Mouse (Mus musculus) liver, embryonic 12.5 days (tissue): ENCODE results near the gene Rcbtb2. TPM values are rescaled to one million over a fixed set of nuclear protein-coding genes. Genes with fewer than 3 reads are reported as not detected.

Experiments
- ATAC-seq: fragments of 200-750 bp; cut with Nextera tagmentation; 2 replicates; pipeline ENCODE4 v1.8.0; 2017; ENCODE audit warnings: moderate number of reproducible peaks, mild to moderate bottlenecking, moderate library complexity
- H3K27ac ChIP-seq: fragments of 300-500 bp; sonication (generic); 2 replicates; pipeline ENCODE4 v1.5.1; 2016; ENCODE audit warnings: mild to moderate bottlenecking
- H3K27me3 ChIP-seq: fragments of 300-500 bp; sonication (generic); replicated peaks from 2 replicates; pipeline ENCODE4 v1.6.1; 2016; ENCODE audit warnings: mild to moderate bottlenecking, moderate library complexity
- H3K36me3 ChIP-seq: fragments of 300-500 bp; sonication (generic); 2 replicates; pipeline ENCODE4 v1.6.1; 2016; ENCODE audit warnings: mild to moderate bottlenecking, moderate library complexity
- H3K4me1 ChIP-seq: fragments of 300-500 bp; sonication (generic); 2 replicates; pipeline ENCODE4 v1.6.1; 2016
- H3K4me2 ChIP-seq: fragments of 300-500 bp; sonication (generic); 2 replicates; pipeline ENCODE4 v1.6.1; 2016; ENCODE audit warnings: mild to moderate bottlenecking, moderate library complexity
- H3K4me3 ChIP-seq: fragments of 300-500 bp; sonication (generic); 2 replicates; pipeline ENCODE4 v1.5.1; 2016; ENCODE audit warnings: mild to moderate bottlenecking, moderate library complexity
- H3K9ac ChIP-seq: fragments of 300-500 bp; sonication (generic); 2 replicates; pipeline ENCODE4 v1.6.1; 2016; ENCODE audit warnings: mild to moderate bottlenecking, moderate library complexity
- H3K9me3 ChIP-seq: fragments of 300-500 bp; sonication (generic); replicated peaks from 2 replicates; pipeline ENCODE4 v1.6.1; 2016; ENCODE audit warnings: mild to moderate bottlenecking, moderate library complexity
- WGBS: fragments of 180-500 bp; shearing (Covaris S2); methylation state at CpG from one replicate; pipeline ENCODE4 v1.1.7; 2016; ENCODE audit not compliant: insufficient replicate concordance; 5-methylcytosine and 5-hydroxymethylcytosine counted together
- microRNA counts: library from miRNA; unstranded; fragments of <30 nt; microRNA quantifications from one replicate; lab custom pipeline; 2017
- microRNA-seq: library from miRNA; unstranded; fragments of <30 nt; microRNA quantifications from one replicate; pipeline ENCODE4, GENCODE M21; 2017
- polyA plus RNA-seq: library from polyadenylated mRNA; unstranded; fragments of >200 nt; fragmentation: Nextera tagmentation; extraction: Ambion mirVana; gene quantifications from 2 replicates; pipeline ENCODE4 v1.2.1, GENCODE M21; 2016

The Rcbtb2 gene
- polyA plus RNA-seq, 1 experiment from 2014 or later = 28.9 TPM

GRCm38 (mm10) chr14:73254412-73254811, 131.6 kb downstream of the Rcbtb2 start:
- H3K9ac ChIP-seq = no peak overlapping the region
- peaks cover 5% of the 10 kb centered on the region for H3K4me1 ChIP-seq
- peak overlapping the region; percentile 56; the same call in 1 of the 2 replicates for H3K27ac ChIP-seq
- ATAC-seq = no peak
- H3K4me2 ChIP-seq = no peak overlapping the region
- no peaks in the 10 kb centered on the region for H3K9me3 ChIP-seq
- H3K36me3 ChIP-seq = peaks cover 11% of the 10 kb centered on the region; the same call in 1 of the 2 replicates
- H3K27me3 ChIP-seq = no peaks in the 10 kb centered on the region
- WGBS = 72% methylated on average over 4 of the region's 4 CpGs
- H3K4me3 ChIP-seq = no peak overlapping the region

GRCm38 (mm10) chr14:73255426-73255970, 132.7 kb downstream of the Rcbtb2 start:
- no peak overlapping the region for H3K4me3 ChIP-seq
- H3K27ac ChIP-seq = no peak overlapping the region
- no peaks in the 10 kb centered on the region for H3K9me3 ChIP-seq
- peaks cover 11% of the 10 kb centered on the region; the same call in 1 of the 2 replicates for H3K36me3 ChIP-seq
- H3K27me3 ChIP-seq = no peaks in the 10 kb centered on the region
- H3K9ac ChIP-seq = no peak overlapping the region
- no peak for ATAC-seq
- no peak overlapping the region for H3K4me2 ChIP-seq
- H3K4me1 ChIP-seq = peaks cover 5% of the 10 kb centered on the region
- WGBS = 57% methylated on average over 3 of the region's 3 CpGs

GRCm38 (mm10) chr14:73257348-73257747, 134.5 kb downstream of the Rcbtb2 start:
- peaks cover 18% of the 10 kb centered on the region for H3K36me3 ChIP-seq
- H3K9ac ChIP-seq = no peak overlapping the region
- WGBS = 70% methylated on average over 7 of the region's 7 CpGs
- no peak overlapping the region for H3K27ac ChIP-seq
- H3K4me2 ChIP-seq = no peak overlapping the region
- H3K4me3 ChIP-seq = no peak overlapping the region
- no peaks in the 10 kb centered on the region for H3K9me3 ChIP-seq
- no peaks in the 10 kb centered on the region for H3K27me3 ChIP-seq
- peaks cover 5% of the 10 kb centered on the region for H3K4me1 ChIP-seq
- no peak for ATAC-seq

MicroRNA genes within 50 kb of the gene (microRNA counts, 519-probe panel; counts per million panel counts)
- microRNA mmu-miR-687 (lab: Ali Mortazavi, UCI) = 582 counts per million, percentile 70 among the panel's probes with 10 or more counts

Small RNAs within 50 kb of the gene (microRNA-seq; reads per million reads assigned to microRNA genes)
- gene Mir687 = not detected

Other genes with a start within 250 kb of the Rcbtb2 start
- 0.29 and 0.30 TPM in 2 replicates for gene Cysltr2, start 73.9 kb upstream of the Rcbtb2 start, polyA plus RNA-seq
- gene Lpar6, start 114.9 kb downstream of the Rcbtb2 start, polyA plus RNA-seq = 5.5 TPM in 2 replicates
- gene Rb1, start 202.8 kb downstream of the Rcbtb2 start, polyA plus RNA-seq = 30.1 and 33.3 TPM in 2 replicates